Mouse (Mus musculus): ENCODE measurements around the gene Gpr160. TPM values are rescaled to one million over a fixed set of nuclear protein-coding genes. Genes with fewer than 3 reads are reported as not detected.

Gene Gpr160
- polyA plus RNA-seq (2011; ENCODE audit: insufficient read depth, insufficient read length, low replicate concordance, missing spikeins): 5.0 and 11.2 TPM in 2 replicates

DNA sequence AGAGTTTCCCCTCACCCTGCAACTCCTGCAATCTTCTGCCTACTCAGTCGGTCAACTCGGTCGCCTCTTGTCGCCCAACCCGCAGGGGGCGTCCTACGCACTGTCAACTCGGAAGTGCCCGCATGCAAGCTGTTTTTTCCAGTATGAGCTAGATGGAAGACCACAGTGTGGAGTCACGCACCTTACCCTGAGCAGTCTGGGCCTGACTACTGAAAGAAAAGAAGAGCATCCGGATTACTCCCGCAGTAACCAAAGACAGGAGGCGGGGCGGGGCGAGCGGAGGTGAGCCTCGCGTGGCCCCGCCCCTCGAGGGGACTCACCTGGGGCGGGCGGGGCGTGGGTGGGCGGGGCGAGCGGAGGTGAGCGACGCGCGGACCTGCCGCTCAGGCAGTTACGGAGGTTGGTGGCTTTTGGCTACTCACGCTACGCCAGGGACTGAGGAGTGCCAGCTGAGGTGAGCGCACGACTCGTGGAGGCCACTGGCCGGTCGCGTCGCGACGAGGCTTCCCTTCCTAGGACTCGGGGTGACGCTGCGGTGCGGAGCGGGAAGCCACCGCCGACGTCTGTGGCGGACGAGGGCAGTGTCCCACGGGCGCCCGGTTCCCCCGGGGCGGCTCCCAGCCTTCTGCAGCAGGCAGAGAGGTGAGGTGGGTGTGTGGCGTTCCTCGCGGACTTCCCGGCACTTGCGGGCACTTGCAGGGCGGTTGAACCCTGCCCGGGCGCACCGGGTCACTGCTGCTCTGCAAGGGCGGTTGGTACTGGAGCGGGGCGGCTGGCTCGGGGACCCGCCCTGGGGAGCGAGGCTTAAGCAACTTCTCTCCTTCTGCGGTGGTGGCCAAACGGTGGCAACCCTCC is at the start of gene Gpr160:
Gene Gpr160, plus strand, starts transcription at position 347 of the 855 bp plus-strand sequence.
- WGBS: under 1% methylated on average over 74 of the region's 75 CpGs
- TF ChIP-seq CTCF (IDR thresholded peaks at IDR 0.05; ENCODE audit: control insufficient read depth, insufficient read depth, low read length): peak; percentile 74
- peak; percentile 37; the same call in 1 of the 2 replicates for TF ChIP-seq POLR2A (IDR thresholded peaks at IDR 0.05; ENCODE audit: borderline replicate concordance, control insufficient read depth, low read depth, low read length)
- peak within 1 kb of the TSS; percentile 97 for H3K4me3 ChIP-seq (replicated peaks; ENCODE audit: control insufficient read depth, low read depth, low read length)
- H3K27ac ChIP-seq (ENCODE audit: control insufficient read depth, insufficient read depth, low read depth, low read length, poor library complexity): peak within 1 kb of the TSS; percentile 95
- H3K4me1 ChIP-seq (ENCODE audit: control insufficient read depth, insufficient read depth, low read length): peaks cover under 1% of the 10 kb centered on the region; the same call in 1 of the 2 replicates

- no peak overlapping the region for H3K4me3 ChIP-seq (replicated peaks; ENCODE audit: control insufficient read depth, low read depth, low read length)
- H3K4me1 ChIP-seq (ENCODE audit: control insufficient read depth, insufficient read depth, low read length): no peaks in the 10 kb centered on the region
- WGBS: 57% methylated on average over 3 of the region's 3 CpGs
- no peak for TF ChIP-seq POLR2A (IDR thresholded peaks at IDR 0.05; ENCODE audit: borderline replicate concordance, control insufficient read depth, low read depth, low read length)
- TF ChIP-seq CTCF (IDR thresholded peaks at IDR 0.05; ENCODE audit: control insufficient read depth, insufficient read depth, low read length): no peak
- no peak overlapping the region for H3K27ac ChIP-seq (ENCODE audit: control insufficient read depth, insufficient read depth, low read depth, low read length, poor library complexity)
These were observed 42.9 kb upstream of the Gpr160 start for GRCm38 (mm10) chr3:30812881-30813280.

GRCm38 (mm10) chr3:30818630-30819125 is 37.1 kb upstream of the Gpr160 start:
- no peak overlapping the region for H3K4me3 ChIP-seq (replicated peaks; ENCODE audit: control insufficient read depth, low read depth, low read length)
- no peak overlapping the region for H3K27ac ChIP-seq (ENCODE audit: control insufficient read depth, insufficient read depth, low read depth, low read length, poor library complexity)
- H3K4me1 ChIP-seq (ENCODE audit: control insufficient read depth, insufficient read depth, low read length): no peaks in the 10 kb centered on the region
- no peak for TF ChIP-seq CTCF (IDR thresholded peaks at IDR 0.05; ENCODE audit: control insufficient read depth, insufficient read depth, low read length)
- TF ChIP-seq POLR2A (IDR thresholded peaks at IDR 0.05; ENCODE audit: borderline replicate concordance, control insufficient read depth, low read depth, low read length): no peak
- WGBS: 95% methylated on average over 16 of the region's 16 CpGs

DNA sequence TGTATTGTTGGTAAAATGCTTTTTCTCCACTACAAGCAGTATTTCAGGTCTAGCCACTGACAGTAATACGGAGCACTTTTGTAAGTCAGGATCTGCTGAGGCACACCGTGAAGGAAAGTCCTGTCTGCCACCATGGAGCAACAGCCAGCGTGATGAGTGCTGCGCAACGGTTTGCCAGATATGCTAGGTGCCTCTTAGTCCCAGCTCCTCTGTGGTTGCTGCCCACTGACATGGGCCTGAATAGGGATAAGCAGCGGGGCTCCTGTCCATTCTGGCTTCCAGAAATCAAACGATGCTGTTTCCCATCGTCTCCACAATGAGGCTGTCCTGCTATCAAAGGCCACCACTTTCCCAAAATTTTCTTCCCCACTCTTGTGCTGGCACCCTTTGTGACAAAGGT is 33.6 kb upstream of the Gpr160 start:
- H3K27ac ChIP-seq (ENCODE audit: control insufficient read depth, insufficient read depth, low read depth, low read length, poor library complexity): no peak overlapping the region
- no peak overlapping the region for H3K4me3 ChIP-seq (replicated peaks; ENCODE audit: control insufficient read depth, low read depth, low read length)
- TF ChIP-seq POLR2A (IDR thresholded peaks at IDR 0.05; ENCODE audit: borderline replicate concordance, control insufficient read depth, low read depth, low read length) (no peak), CTCF (IDR thresholded peaks at IDR 0.05; ENCODE audit: control insufficient read depth, insufficient read depth, low read length) (no peak)
- no peaks in the 10 kb centered on the region; the same call in 1 of the 2 replicates for H3K4me1 ChIP-seq (ENCODE audit: control insufficient read depth, insufficient read depth, low read length)
- WGBS: 84% methylated on average over 8 of the region's 8 CpGs

DNA sequence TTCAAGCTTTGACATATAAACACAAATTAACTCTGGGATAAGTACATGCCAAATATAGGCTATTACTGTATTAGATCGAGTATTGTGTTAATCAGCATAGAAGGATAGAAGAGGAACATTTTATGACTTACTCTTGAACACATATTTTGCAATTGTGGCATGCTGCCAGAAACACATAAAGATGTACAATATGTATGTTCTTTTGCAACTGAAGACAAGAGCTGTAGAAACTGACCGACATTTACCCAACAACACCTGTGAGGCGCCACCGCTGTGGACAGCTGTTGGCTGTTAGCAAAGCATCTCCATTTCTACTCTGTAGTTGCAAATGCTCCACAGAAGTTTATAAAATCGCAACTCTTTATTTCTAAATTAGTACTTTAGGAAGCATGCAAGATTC is 29.7 kb upstream of the Gpr160 start:
- 59% methylated on average over 5 of the region's 5 CpGs for WGBS
- TF ChIP-seq POLR2A (IDR thresholded peaks at IDR 0.05; ENCODE audit: borderline replicate concordance, control insufficient read depth, low read depth, low read length) (no peak), CTCF (IDR thresholded peaks at IDR 0.05; ENCODE audit: control insufficient read depth, insufficient read depth, low read length) (no peak)
- H3K4me1 ChIP-seq (ENCODE audit: control insufficient read depth, insufficient read depth, low read length): no peaks in the 10 kb centered on the region; the same call in 1 of the 2 replicates
- H3K27ac ChIP-seq (ENCODE audit: control insufficient read depth, insufficient read depth, low read depth, low read length, poor library complexity): no peak overlapping the region
- no peak overlapping the region for H3K4me3 ChIP-seq (replicated peaks; ENCODE audit: control insufficient read depth, low read depth, low read length)

DNA sequence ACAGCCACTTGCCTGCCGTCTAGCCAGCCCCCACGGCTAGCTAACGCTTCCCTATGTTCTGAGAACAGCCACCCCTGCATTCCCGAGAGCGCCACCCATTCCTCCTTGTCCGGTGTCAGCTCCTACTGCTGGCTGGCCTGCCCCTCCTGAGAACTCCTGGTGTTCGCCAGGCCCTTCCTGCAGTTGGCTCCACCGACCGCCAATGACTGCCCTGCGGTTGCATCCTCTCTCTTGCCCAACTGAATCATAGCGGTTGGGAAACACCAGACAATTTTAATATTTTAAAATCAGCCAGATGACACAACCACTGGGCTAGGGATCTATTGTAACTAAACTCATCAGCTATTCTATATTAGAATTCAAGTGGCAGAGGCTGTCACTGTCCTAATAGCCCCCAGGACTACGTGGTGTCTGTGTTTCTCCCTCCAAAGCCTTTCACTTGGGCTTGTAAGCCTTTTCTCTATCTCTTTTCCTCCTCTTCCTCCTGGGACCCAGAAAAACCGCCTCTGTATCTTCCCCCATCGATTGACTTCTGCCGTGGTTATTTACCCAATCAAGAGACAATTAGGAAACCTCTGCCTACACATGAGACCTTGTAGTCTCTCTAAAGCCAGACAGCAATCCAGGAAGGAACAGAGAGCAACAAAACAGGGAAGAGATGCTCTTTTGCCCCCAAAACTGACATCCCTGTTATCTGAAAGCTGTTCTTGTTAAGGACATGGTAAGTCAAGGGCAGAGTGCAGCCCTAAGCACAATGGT is 23.7 kb upstream of the Gpr160 start:
- H3K4me1 ChIP-seq (ENCODE audit: control insufficient read depth, insufficient read depth, low read length): no peaks in the 10 kb centered on the region; the same call in 1 of the 2 replicates
- no peak overlapping the region for H3K4me3 ChIP-seq (replicated peaks; ENCODE audit: control insufficient read depth, low read depth, low read length)
- peak overlapping the region; percentile 52 for H3K27ac ChIP-seq (ENCODE audit: control insufficient read depth, insufficient read depth, low read depth, low read length, poor library complexity)
- WGBS: 44% methylated on average over 15 of the region's 15 CpGs
- TF ChIP-seq POLR2A (IDR thresholded peaks at IDR 0.05; ENCODE audit: borderline replicate concordance, control insufficient read depth, low read depth, low read length): no peak
- no peak for TF ChIP-seq CTCF (IDR thresholded peaks at IDR 0.05; ENCODE audit: control insufficient read depth, insufficient read depth, low read length)

DNA sequence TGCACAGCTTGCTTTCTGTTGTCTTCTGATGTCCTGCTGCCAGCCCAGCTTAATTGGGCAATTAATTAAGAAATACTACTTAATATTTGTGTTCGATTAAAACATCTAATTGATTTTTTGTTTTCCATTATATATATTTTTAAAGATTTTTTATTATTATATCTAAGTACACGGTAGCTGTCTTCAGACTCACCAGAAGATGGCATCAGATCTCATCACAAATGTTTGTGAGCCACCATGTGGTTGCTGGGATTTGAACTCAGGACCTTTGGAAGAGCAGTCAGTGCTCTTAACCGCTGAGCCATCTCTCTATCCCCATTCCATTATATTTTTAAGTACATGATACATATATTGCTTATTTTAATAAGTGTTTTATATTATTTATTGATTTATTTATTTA is 22.5 kb upstream of the Gpr160 start:
- H3K27ac ChIP-seq (ENCODE audit: control insufficient read depth, insufficient read depth, low read depth, low read length, poor library complexity): no peak overlapping the region
- TF ChIP-seq POLR2A (IDR thresholded peaks at IDR 0.05; ENCODE audit: borderline replicate concordance, control insufficient read depth, low read depth, low read length) (no peak), CTCF (IDR thresholded peaks at IDR 0.05; ENCODE audit: control insufficient read depth, insufficient read depth, low read length) (no peak)
- no peak overlapping the region for H3K4me3 ChIP-seq (replicated peaks; ENCODE audit: control insufficient read depth, low read depth, low read length)
- WGBS: 61% methylated on average over 3 of the region's 3 CpGs
- H3K4me1 ChIP-seq (ENCODE audit: control insufficient read depth, insufficient read depth, low read length): no peaks in the 10 kb centered on the region; the same call in 1 of the 2 replicates

- TF ChIP-seq CTCF (IDR thresholded peaks at IDR 0.05; ENCODE audit: control insufficient read depth, insufficient read depth, low read length) (no peak), POLR2A (IDR thresholded peaks at IDR 0.05; ENCODE audit: borderline replicate concordance, control insufficient read depth, low read depth, low read length) (no peak)
- 82% methylated on average over 2 of the region's 2 CpGs for WGBS
- Histone ChIP-seq H3K27ac (ENCODE audit: control insufficient read depth, insufficient read depth, low read depth, low read length, poor library complexity) (no peak overlapping the region), H3K4me3 (replicated peaks; ENCODE audit: control insufficient read depth, low read depth, low read length) (no peak overlapping the region), H3K4me1 (ENCODE audit: control insufficient read depth, insufficient read depth, low read length) (no peaks in the 10 kb centered on the region)
These were observed 10.0 kb upstream of the Gpr160 start for GRCm38 (mm10) chr3:30845755-30846154.
